Mouse (Mus musculus) lung, adult 2 months (tissue): Measurements from ENCODE around the gene Ogfod1. TPM values are rescaled to one million over a fixed set of nuclear protein-coding genes. Genes with fewer than 3 reads are reported as not detected.

ENCODE experiments used
- DNase-seq: peaks from one replicate; pipeline ENCODE4 v3.0.0; 2022
- H3K4me1 ChIP-seq: fragments of 200-500 bp; 2 replicates; pipeline ENCODE4 v1.6.1; 2011; ENCODE audit warnings: low read length; ENCODE audit not compliant: control insufficient read depth, insufficient read depth
- H3K4me3 ChIP-seq: fragments of 200-500 bp; replicated peaks from 2 replicates; pipeline ENCODE3; 2011; ENCODE audit warnings: low read depth, mild to moderate bottlenecking, control low read depth, low read length; ENCODE audit errors: extremely low read depth
- CTCF ChIP-seq: fragments of 200-500 bp; IDR thresholded peaks from 2 replicates; pipeline ENCODE4 v1.5.1; 2011; ENCODE audit warnings: mild to moderate bottlenecking, low read length, control low read depth; ENCODE audit not compliant: insufficient read depth
- POLR2A ChIP-seq: fragments of 200-500 bp; IDR thresholded peaks from 2 replicates; pipeline ENCODE4 v1.6.1; 2011; ENCODE audit warnings: low read depth, mild to moderate bottlenecking, control low read depth, low read length, borderline replicate concordance; ENCODE audit errors: extremely low read depth
- WGBS: fragments of 180-500 bp; shearing (Covaris S2); methylation state at CpG from one replicate; pipeline ENCODE4 v1.1.7; 2018; 5-methylcytosine and 5-hydroxymethylcytosine counted together
- polyA plus RNA-seq: library from polyadenylated mRNA; depleted of rRNA; stranded (reverse); fragments of >200 nt; gene quantifications from 2 replicates; pipeline ENCODE4 v1.2.3, GENCODE M21; 2012

Gene Ogfod1
- polyA plus RNA-seq, 1 experiment, result 7.5 TPM

DNA sequence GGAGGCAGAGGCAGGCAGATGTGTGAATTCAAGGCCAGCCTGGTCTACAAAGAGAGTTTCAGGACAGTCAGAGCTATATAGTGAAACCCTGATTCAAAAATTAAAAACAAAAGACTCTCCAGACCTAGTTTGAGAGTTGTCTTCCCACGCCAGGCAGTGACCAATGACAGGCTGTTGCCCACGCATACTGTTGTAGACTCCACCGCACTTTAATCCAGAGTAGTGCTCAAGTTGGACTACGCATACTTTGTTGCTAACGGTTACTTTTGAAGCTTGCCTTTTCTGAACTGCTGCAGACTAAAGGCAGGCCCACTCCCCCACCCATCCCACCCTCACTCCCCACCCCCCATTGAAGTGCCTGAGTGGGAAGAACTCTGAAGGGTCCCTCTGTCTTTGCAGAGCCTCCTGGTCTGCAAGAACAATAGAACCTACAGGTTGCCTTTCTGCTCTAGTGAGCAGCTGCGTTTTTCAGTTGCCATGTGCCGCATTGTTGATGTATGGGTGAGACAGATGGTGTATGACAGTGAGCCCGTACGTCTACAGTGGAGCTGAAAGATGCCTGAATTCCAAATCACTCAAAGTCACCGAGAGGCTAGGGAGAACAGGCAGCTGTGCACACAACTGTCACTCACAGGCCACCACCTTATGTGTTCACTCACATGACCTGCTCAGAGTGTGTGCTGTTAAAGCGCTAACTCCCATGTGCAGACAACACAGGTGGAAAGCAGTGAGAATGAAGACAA is 29.3 kb downstream of the Ogfod1 start:
- DNase-seq, result no peak
- TF ChIP-seq CTCF (no peak), POLR2A (no peak)
- H3K4me1 ChIP-seq, result no peaks in the 10 kb centered on the region
- H3K4me3 ChIP-seq, result no peak overlapping the region
- 75% methylated on average over 11 of the region's 11 CpGs for WGBS

DNA sequence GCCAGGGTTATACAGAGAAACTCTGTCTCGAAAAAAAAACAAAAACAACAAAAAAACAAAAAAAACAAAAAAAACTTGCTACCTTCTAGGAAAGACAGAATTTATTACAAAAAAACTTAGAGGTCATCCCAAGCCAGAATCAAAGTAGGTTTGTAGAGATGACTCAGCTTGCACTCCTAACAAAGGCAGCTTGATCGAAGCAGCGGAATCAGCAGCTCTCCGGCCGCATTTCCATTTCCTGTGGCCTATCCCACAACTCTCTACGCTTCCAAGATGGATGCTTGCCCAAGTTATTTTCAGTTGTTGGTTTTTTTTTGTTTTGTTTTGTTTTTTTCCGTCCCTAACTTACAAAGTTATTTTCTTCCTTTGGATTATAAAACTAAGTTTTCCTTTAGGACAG is 31.8 kb downstream of the Ogfod1 start:
- DNase-seq, result no peak
- Histone ChIP-seq H3K4me1 (no peaks in the 10 kb centered on the region), H3K4me3 (no peak overlapping the region)
- TF ChIP-seq CTCF, result no peak
- WGBS, result 89% methylated on average over 7 of the region's 7 CpGs

DNA sequence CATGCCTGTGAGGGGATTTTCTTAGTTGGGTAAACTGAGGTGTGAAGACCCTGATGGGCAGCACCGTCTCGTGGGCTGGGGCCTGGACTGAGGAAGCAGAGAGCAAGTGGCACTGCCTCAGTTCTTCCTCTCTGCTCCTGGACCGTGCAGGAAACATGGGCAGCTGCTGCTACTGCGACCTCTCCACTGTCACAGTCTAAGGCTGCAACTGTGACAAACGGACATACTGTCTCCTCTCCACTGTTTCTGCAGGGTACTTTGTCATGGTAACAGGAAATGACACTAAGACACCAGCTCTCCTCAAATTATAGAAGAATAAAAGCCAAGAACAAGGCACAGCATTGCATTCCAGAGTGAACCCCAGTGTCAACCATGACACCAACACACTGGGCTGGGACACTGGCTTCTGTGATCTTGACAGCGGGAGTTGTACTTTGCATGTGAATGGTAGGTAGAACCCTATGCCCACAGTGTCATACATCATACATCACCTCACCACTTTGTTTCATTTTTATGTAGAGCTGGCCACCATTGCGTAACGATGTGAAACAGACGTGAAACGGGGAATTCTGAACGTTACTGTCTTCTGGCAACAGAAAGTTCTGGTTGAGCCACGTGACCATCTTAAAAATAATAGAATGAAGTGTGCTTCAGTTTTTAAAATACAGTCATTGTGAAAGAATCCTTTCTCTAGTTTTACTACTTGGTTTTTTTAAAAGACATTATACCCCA is 39.6 kb downstream of the Ogfod1 start:
- no peaks in the 10 kb centered on the region for H3K4me1 ChIP-seq
- H3K4me3 ChIP-seq, result no peak overlapping the region
- TF ChIP-seq POLR2A (no peak), CTCF (no peak)
- no peak for DNase-seq
- 76% methylated on average over 12 of the region's 12 CpGs for WGBS

DNA sequence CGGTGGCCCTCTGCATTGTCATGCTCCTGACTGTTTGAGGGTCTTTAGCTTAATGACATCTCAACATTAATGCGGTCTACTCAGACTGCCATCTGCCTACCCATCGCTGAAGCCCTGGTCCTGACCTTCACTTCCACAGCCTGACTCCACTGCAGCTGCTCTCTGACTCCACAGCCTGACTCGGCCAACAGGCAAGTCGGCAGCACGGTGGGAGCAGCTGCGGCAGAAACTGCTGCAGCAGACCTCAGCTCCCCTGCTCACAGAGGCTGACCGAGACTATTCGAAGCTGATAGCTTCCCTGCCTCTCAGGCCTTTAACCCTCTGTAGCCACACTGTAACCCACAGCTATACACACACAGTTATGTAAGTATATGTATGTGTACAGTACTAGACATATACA is 51.0 kb downstream of the Ogfod1 start:
- H3K4me3 ChIP-seq, result no peak overlapping the region
- no peak for DNase-seq
- no peak for TF ChIP-seq POLR2A
- no peak for TF ChIP-seq CTCF
- H3K4me1 ChIP-seq, result no peaks in the 10 kb centered on the region
- WGBS, result 85% methylated on average over 9 of the region's 9 CpGs

DNA sequence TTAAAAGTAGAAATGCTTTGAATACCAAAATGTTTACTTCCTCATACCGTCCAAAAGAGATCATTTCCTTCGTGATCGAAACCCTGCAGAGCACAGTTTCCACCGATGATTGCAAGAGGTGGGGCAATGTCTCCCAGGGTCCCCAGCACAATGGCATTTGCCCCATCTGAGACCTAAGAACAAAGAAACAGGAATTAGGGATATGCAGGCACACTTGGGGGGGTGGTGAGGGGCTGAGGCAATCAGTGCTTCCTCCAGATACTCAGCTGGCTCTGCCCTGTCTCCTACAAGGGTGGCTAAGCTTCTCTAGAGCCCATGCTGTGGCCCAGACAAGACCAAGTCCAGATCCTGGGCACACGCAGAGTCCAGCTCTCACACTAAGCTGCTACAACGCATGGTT is 52.7 kb downstream of the Ogfod1 start:
- Histone ChIP-seq H3K4me3 (no peak overlapping the region), H3K4me1 (no peaks in the 10 kb centered on the region)
- DNase-seq, result no peak
- 58% methylated on average over 6 of the region's 6 CpGs for WGBS
- no peak for TF ChIP-seq CTCF
- no peak for TF ChIP-seq POLR2A

DNA sequence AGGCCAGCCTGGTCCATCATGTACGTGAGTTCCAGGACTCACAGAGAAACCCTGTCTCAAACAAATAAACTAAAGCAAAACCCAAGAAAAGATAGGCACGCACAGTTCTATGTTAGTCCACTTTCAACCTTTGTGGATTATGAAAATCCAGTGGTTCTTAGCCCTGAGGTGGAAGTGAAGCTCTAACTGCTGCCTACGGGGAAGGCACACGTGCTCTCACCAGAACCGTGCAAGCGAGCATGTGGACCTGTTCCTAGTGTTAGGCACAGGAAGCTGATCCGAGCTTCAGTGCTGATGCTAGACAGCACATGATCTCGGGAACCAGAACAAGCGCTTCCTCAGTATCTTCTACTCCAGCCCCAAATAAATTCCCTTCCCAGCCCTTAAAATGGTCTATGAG is 55.9 kb downstream of the Ogfod1 start:
- no peak for DNase-seq
- WGBS, result 77% methylated on average over 9 of the region's 9 CpGs

DNA sequence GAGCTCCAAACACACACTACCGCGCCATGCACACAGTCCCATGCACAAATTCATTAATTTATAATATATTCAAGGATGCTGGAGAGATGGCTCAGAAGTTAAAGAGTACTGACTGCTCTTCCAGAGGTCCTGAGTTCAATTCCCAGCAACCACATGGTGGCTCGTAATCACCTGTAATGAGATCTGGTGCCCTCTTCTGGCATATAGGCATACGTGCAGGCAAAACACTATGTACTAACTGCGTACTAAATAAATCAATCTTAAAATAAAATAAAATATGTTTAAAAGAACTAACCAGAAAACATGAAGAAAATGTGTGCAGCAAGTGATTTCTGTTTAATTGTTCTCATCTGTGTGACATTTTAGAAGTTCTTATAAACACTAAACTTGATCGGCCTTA is 57.3 kb downstream of the Ogfod1 start:
- DNase-seq, result no peak
- no peak overlapping the region for H3K4me3 ChIP-seq

More for the DNA sequence above, 55.9 kb downstream of the Ogfod1 start:
- no peak overlapping the region for H3K4me3 ChIP-seq
- no peak for TF ChIP-seq CTCF
- no peak for TF ChIP-seq POLR2A
- H3K4me1 ChIP-seq, result 0 out of 2 replicates have a peak, but pooled peaks cover 2% of the 10 kb centered on the region

DNA sequence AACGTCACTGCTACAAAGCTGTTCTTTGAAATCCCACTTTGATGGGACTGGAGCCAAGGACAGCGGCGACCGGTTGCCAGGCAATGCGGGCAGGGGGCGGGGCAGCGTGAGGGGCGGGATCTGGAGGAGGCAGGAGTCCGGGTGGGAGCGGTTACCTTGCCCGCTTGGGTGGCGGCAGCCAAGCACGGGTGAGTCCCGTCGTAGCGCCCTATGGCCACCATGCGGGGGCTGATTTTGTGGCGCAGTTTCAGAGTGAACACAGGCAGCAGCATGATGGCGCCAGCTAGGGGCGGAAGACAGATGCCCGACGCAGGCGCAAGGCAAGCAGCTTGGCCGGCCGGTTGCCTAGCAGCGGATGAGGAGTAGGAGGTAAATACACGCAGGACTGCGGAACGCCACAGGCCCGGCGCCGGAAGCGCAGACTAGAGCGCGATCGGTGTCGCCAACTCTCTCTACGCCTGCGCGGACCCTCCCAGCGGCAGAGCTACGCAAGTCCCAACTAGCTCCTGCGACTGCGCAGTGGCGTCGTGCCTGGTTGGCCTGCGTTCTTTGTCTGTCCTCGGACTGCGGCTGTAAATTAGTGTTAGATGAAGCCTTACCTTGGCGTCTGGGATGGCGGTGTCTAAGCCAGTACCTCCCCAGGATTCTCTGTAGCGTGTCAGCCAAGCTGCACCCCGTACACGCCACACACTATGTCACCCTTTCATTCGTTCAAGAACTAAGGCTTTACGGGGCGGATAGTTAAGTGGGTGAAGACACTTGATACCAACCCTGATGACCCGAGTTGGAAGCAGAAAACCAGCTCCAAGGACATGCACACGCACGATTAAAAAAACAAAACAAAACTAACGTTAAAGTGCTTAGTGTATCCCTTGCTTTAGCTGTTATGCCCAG is 61.3 kb downstream of the Ogfod1 start, which contains the start of gene Bbs2:
Gene Bbs2 (minus strand): TSS at position 848 of the 894 bp plus-strand sequence.
- no peak for TF ChIP-seq CTCF
- peak; percentile 99 for TF ChIP-seq POLR2A
- peaks cover 2% of the 10 kb centered on the region; the same call in 1 of the 2 replicates for H3K4me1 ChIP-seq
- peak; percentile 98 for DNase-seq
- H3K4me3 ChIP-seq, result peak within 1 kb of the TSS; percentile 97
- under 1% methylated on average over 61 of the region's 61 CpGs for WGBS

More for the DNA sequence above, 57.3 kb downstream of the Ogfod1 start:
- peaks cover 2% of the 10 kb centered on the region; the same call in 1 of the 2 replicates for H3K4me1 ChIP-seq
- WGBS, result 80% methylated on average over 6 of the region's 6 CpGs
- TF ChIP-seq POLR2A (no peak), CTCF (no peak)

DNA sequence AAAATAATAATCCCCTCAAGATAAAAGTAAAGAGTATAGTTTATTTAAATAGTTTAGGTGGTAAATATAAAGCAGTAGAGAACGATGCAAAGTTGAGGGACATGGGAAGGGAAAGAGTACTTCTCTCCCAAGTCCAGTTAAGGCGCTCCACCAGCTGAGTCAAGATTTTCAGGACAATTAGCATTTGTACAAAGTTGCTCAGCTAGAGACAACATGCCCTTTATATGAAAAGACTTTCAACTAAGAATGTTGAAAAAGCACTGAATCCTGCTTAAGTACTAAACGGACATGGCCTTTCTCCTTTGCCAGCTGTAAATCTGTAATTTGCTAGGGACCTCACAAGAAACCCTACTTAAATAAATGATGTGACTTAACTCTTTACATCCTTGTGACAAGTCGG is 62.0 kb downstream of the Ogfod1 start:
- 47% methylated on average over 4 of the region's 4 CpGs for WGBS
- H3K4me1 ChIP-seq, result peaks cover 2% of the 10 kb centered on the region; the same call in 1 of the 2 replicates
- TF ChIP-seq CTCF (no peak), POLR2A (no peak)
- no peak for DNase-seq
- H3K4me3 ChIP-seq, result no peak overlapping the region
